In genomic region chr2:152670983-152671641, GRCm38 (mm10) we compare ENCODE assay signal across 9 mouse cellular contexts. TPM values are rescaled to one million over a fixed set of nuclear protein-coding genes. Genes with fewer than 3 reads are reported as not detected.
DNase-seq lines count a peak whose midpoint lies in the region; ATAC-seq and TF ChIP-seq lines count a peak whose summit lies in the region.
"Had no signal": no experiment of that assay in that cellular context is flagged by ENCODE, and none has a peak within 500 bp of the region (broad histone marks: within the 10 kb centered on the region; RNA-seq: fewer than 3 reads in every experiment).

No protein-coding gene starts in this region.

- H3K4me2 ChIP-seq in forebrain, postnatal 0 days (ENCODE audit: low read depth) = peak overlapping the region; percentile 91
- peak overlapping the region; percentile 96 for H3K4me2 ChIP-seq in liver, embryonic 12.5 days
- H3K4me2 ChIP-seq in neural tube, embryonic 12.5 days (replicated peaks) = peak overlapping the region; percentile 85

- ATAC-seq in forebrain, postnatal 0 days = no peak; the same call in 1 of the 2 replicates
- ATAC-seq in liver, embryonic 12.5 days = no peak
- no peak for ATAC-seq in neural tube, embryonic 12.5 days (ENCODE audit: low FRiP score, low read depth)

- H3K9ac ChIP-seq in forebrain, postnatal 0 days = peak overlapping the region; percentile 97
- peak overlapping the region; percentile 84 for H3K9ac ChIP-seq in liver, embryonic 12.5 days
- peak overlapping the region; percentile 99 for H3K9ac ChIP-seq in neural tube, embryonic 12.5 days

- TF ChIP-seq CTCF in forebrain, postnatal 0 days (IDR thresholded peaks at IDR 0.05; ENCODE audit: low read depth) = no peak

- no peaks in the 10 kb centered on the region for H3K27me3 ChIP-seq in forebrain, postnatal 0 days (ENCODE audit: insufficient read depth, low read length)
- H3K27me3 ChIP-seq in liver, embryonic 12.5 days (replicated peaks) = 0 out of 2 replicates have a peak, but pooled peaks cover 3% of the 10 kb centered on the region
- no peaks in the 10 kb centered on the region for H3K27me3 ChIP-seq in neural tube, embryonic 12.5 days (replicated peaks)

- no peaks in the 10 kb centered on the region for H3K9me3 ChIP-seq in forebrain, postnatal 0 days (ENCODE audit: low read length)
- no peaks in the 10 kb centered on the region for H3K9me3 ChIP-seq in liver, embryonic 12.5 days (replicated peaks)
- H3K9me3 ChIP-seq in neural tube, embryonic 12.5 days = no peaks in the 10 kb centered on the region

- peak; percentile 34 for DNase-seq in cerebellum, adult 9-11 months
- DNase-seq in cerebellum, postnatal 36 days = no peak
- peak; percentile 71 for DNase-seq in CD4-positive, CD25-positive, alpha-beta regulatory T cell, adult 2 months (ENCODE audit: low read depth, low spot score)
- peak; percentile 36 for DNase-seq in forebrain, postnatal 0 days
- DNase-seq in layer of hippocampus, adult 8-10 months (ENCODE audit: low spot score in 2 of 2) = no peak
- DNase-seq in cerebellum, adult 11-12 months = no peak

- peaks cover 22% of the 10 kb centered on the region for H3K36me3 ChIP-seq in forebrain, postnatal 0 days (ENCODE audit: insufficient read depth)
- H3K36me3 ChIP-seq in liver, embryonic 12.5 days = peaks cover 38% of the 10 kb centered on the region
- H3K36me3 ChIP-seq in neural tube, embryonic 12.5 days = peaks cover 31% of the 10 kb centered on the region

- WGBS in forebrain, postnatal 0 days = 49% methylated on average over 9 of the region's 9 CpGs
- WGBS in liver, embryonic 12.5 days (ENCODE audit: insufficient replicate concordance) = 18% methylated on average over 9 of the region's 9 CpGs
- 71% methylated on average over 9 of the region's 9 CpGs for WGBS in neural tube, embryonic 12.5 days

- H3K4me1 ChIP-seq in forebrain, postnatal 0 days (ENCODE audit: insufficient read depth) = peaks cover 20% of the 10 kb centered on the region
- H3K4me1 ChIP-seq in liver, embryonic 12.5 days = peaks cover 54% of the 10 kb centered on the region
- H3K4me1 ChIP-seq in neural tube, embryonic 12.5 days = peaks cover 32% of the 10 kb centered on the region

- peak overlapping the region; percentile 95 for H3K27ac ChIP-seq in forebrain, postnatal 0 days (ENCODE audit: low read depth, low read length)
- H3K27ac ChIP-seq in liver, embryonic 12.5 days = peak overlapping the region; percentile 55
- H3K27ac ChIP-seq in neural tube, embryonic 12.5 days = 0 out of 2 replicates have a peak overlapping the region, but pooled peaks have one; percentile 95

- H3K4me3 ChIP-seq in forebrain, postnatal 0 days (ENCODE audit: low read depth, low read length) = peak overlapping the region; percentile 95
- peak overlapping the region; percentile 77 for H3K4me3 ChIP-seq in liver, embryonic 12.5 days
- H3K4me3 ChIP-seq in neural tube, embryonic 12.5 days = peak overlapping the region; percentile 97

RNA-seq across cellular contexts. Expression of gene H13, which starts 1.9 kb away (rescaled TPM):
- 121 and 177 TPM in 2 replicates for total RNA-seq in forebrain, postnatal 0 days (2014; rRNA removed)
- 165 and 166 TPM in 2 replicates for polyA plus RNA-seq in forebrain, postnatal 0 days (2015; fragmentation: Nextera tagmentation; extraction: Ambion mirVana)
- polyA plus RNA-seq in liver, embryonic 12.5 days (2016; fragmentation: Nextera tagmentation; extraction: Ambion mirVana) = 57.5 and 59.1 TPM in 2 replicates
- polyA plus RNA-seq in neural tube, embryonic 12.5 days (2016; fragmentation: Nextera tagmentation; extraction: Ambion mirVana) = 141 and 145 TPM in 2 replicates
- total RNA-seq in layer of hippocampus, adult 8-10 months (2022) = 10 to 100 TPM; 69.8 to 81.5 (median 78.5) TPM

RNA-seq across cellular contexts. Expression of gene Mcts2, which starts 15.7 kb away (rescaled TPM):
- 21.5 and 30.8 TPM in 2 replicates for total RNA-seq in forebrain, postnatal 0 days (2014; rRNA removed)
- polyA plus RNA-seq in forebrain, postnatal 0 days (2015; fragmentation: Nextera tagmentation; extraction: Ambion mirVana) = 26.6 and 29.9 TPM in 2 replicates
- 26.4 and 27.2 TPM in 2 replicates for polyA plus RNA-seq in liver, embryonic 12.5 days (2016; fragmentation: Nextera tagmentation; extraction: Ambion mirVana)
- 42.8 and 47.7 TPM in 2 replicates for polyA plus RNA-seq in neural tube, embryonic 12.5 days (2016; fragmentation: Nextera tagmentation; extraction: Ambion mirVana)
- total RNA-seq in layer of hippocampus, adult 8-10 months (2022) = 10 to 100 TPM; 17.7 to 21.8 (median 19.0) TPM

RNA-seq across cellular contexts. Expression of gene Rem1, which starts 44.4 kb away (rescaled TPM):
- total RNA-seq in forebrain, postnatal 0 days (2014; rRNA removed) = 0.46 and 2.7 TPM in 2 replicates
- 0.44 and 0.53 TPM in 2 replicates for polyA plus RNA-seq in forebrain, postnatal 0 days (2015; fragmentation: Nextera tagmentation; extraction: Ambion mirVana)
- 1.3 and 1.4 TPM in 2 replicates for polyA plus RNA-seq in liver, embryonic 12.5 days (2016; fragmentation: Nextera tagmentation; extraction: Ambion mirVana)
- polyA plus RNA-seq in neural tube, embryonic 12.5 days (2016; fragmentation: Nextera tagmentation; extraction: Ambion mirVana) = 0.23 and 0.30 TPM in 2 replicates
- 1 to 10 TPM in 1 of 4 experiments, under 1 TPM in 3; 0.61 to 1.1 (median 0.72) TPM for total RNA-seq in layer of hippocampus, adult 8-10 months (2022)

RNA-seq across cellular contexts. Expression of gene Defb25, which starts 48.3 kb away (rescaled TPM):
- total RNA-seq in forebrain, postnatal 0 days (2014; rRNA removed) = not detected in 2 replicates
- polyA plus RNA-seq in forebrain, postnatal 0 days (2015; fragmentation: Nextera tagmentation; extraction: Ambion mirVana) = not detected in 2 replicates
- polyA plus RNA-seq in liver, embryonic 12.5 days (2016; fragmentation: Nextera tagmentation; extraction: Ambion mirVana) = 0.56 TPM in 1 of 2 replicates, not detected in the other
- polyA plus RNA-seq in neural tube, embryonic 12.5 days (2016; fragmentation: Nextera tagmentation; extraction: Ambion mirVana) = not detected in 2 replicates
- not detected for total RNA-seq in layer of hippocampus, adult 8-10 months (2022)
- total RNA-seq: layer of hippocampus, postnatal 10 days had no signal

Comparison
In these comparisons a context has a peak if more than half of its experiments do, and no peak if none do; other contexts are left out.
1. DNase-seq: peak in cerebellum, adult 9-11 months (single experiment), CD4-positive, CD25-positive, alpha-beta regulatory T cell, adult 2 months (single experiment) and forebrain, postnatal 0 days (single experiment); none in cerebellum, postnatal 36 days (0 of 2), layer of hippocampus, adult 8-10 months (0 of 2) and cerebellum, adult 11-12 months (single experiment).
2. Peak in every context shown above with its lines, with median percentiles within 50 percentile points of each other: H3K27ac ChIP-seq, H3K4me2 ChIP-seq, H3K4me3 ChIP-seq and H3K9ac ChIP-seq.